Comparison of ENCODE assay signal across 14 mouse cellular contexts in the genomic region with DNA sequence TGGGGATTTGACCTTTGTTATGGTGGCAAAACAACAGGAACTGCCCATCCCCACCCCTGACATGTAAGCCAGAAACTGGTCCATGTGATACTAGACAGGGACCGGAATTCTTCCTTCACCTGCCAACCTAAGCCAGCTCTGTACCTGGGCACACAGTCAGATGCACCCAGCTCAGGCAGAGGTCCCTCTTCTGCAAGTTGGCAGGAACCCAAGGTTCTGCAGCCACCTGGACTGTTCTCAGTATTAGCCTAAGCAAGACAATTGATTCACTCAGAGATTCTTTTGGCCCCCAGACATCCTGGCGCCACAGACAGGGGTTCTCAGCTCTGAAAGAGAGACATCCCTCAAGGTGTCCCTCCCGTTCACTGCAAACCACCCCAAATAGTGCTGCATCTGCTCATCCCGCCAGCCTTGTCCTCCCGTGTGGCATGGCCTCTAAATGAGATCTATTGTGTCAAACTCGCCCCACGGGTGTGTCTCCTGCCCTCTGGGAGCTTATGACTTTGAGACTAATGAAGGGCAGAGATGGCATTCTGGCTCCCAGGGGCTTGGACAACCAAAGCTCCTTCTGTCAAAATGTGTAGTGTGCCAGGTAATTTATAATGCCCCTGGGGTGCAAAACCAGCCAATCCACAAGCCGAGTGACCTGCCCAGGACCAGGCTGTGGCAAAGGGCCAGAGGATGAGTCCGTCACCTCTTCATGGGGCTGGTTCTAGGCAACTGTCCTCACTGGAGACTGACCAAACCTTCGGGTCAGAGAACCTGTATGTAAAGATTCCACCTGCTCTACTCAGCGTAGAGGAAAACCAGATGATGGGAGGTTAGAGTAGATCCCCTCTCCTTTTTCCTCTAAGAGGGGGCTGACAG. TPM values are rescaled to one million over a fixed set of nuclear protein-coding genes. Genes with fewer than 3 reads are reported as not detected.
DNase-seq lines count a peak whose midpoint lies in the region; ATAC-seq lines count a peak whose summit lies in the region.
"Had no signal": no experiment of that assay in that cellular context is flagged by ENCODE, and none has a peak within 500 bp of the region (broad histone marks: within the 10 kb centered on the region; RNA-seq: fewer than 3 reads in every experiment).

No protein-coding gene starts in this region.

- no peak for ATAC-seq in limb, embryonic 13.5 days (ENCODE audit: low FRiP score, low read depth)
- no peak for ATAC-seq in forebrain, embryonic 12.5 days (ENCODE audit: low FRiP score)

- 83% methylated on average over 11 of the region's 11 CpGs for WGBS in limb, embryonic 13.5 days
- 83% methylated on average over 11 of the region's 11 CpGs for WGBS in forebrain, embryonic 12.5 days

- H3K4me2 ChIP-seq in limb, embryonic 13.5 days (replicated peaks): no peak overlapping the region; the same call in 1 of the 2 replicates
- H3K4me2 ChIP-seq in forebrain, embryonic 12.5 days: no peak overlapping the region
- H3K4me2 ChIP-seq: embryonic facial prominence, embryonic 15.5 days; lung, embryonic 15.5 days had no signal

- no peaks in the 10 kb centered on the region for H3K27me3 ChIP-seq in limb, embryonic 13.5 days
- H3K27me3 ChIP-seq in forebrain, embryonic 12.5 days: peaks cover 5% of the 10 kb centered on the region
- H3K27me3 ChIP-seq: embryonic facial prominence, embryonic 15.5 days; lung, embryonic 15.5 days had no signal

- intact Hi-C loops in heart, postnatal 36 days (cut with DNase I): loop anchor here (1.0 kb wide), 2 partner anchors 15 to 31 kb away; no protein-coding TSS in a partner anchor

- H3K36me3 ChIP-seq in limb, embryonic 13.5 days: 0 out of 2 replicates have a peak, but pooled peaks cover 6% of the 10 kb centered on the region
- no peaks in the 10 kb centered on the region for H3K36me3 ChIP-seq in forebrain, embryonic 12.5 days (replicated peaks)

- peaks cover 52% of the 10 kb centered on the region for H3K4me1 ChIP-seq in limb, embryonic 13.5 days
- peaks cover 38% of the 10 kb centered on the region for H3K4me1 ChIP-seq in forebrain, embryonic 12.5 days

- peak; percentile 92 for DNase-seq in heart, adult 11 months
- no peak for DNase-seq in heart, postnatal 36 days
- peak; percentile 39 to 61 for DNase-seq in kidney, postnatal 36 days
- no peak for DNase-seq in kidney, adult 11 months
- peak; percentile 93 for DNase-seq in cerebellum, adult 11-12 months
- DNase-seq in MN1 (ENCODE audit: low spot score): no peak

- no peak overlapping the region for H3K4me3 ChIP-seq in limb, embryonic 13.5 days
- no peak overlapping the region for H3K4me3 ChIP-seq in forebrain, embryonic 12.5 days (replicated peaks)
- H3K4me3 ChIP-seq: embryonic facial prominence, embryonic 15.5 days; lung, embryonic 15.5 days had no signal

- H3K27ac ChIP-seq in limb, embryonic 13.5 days: no peak overlapping the region
- no peak overlapping the region for H3K27ac ChIP-seq in forebrain, embryonic 12.5 days
- H3K27ac ChIP-seq: embryonic facial prominence, embryonic 15.5 days; lung, embryonic 15.5 days had no signal

- no peaks in the 10 kb centered on the region for H3K9me3 ChIP-seq in limb, embryonic 13.5 days
- no peaks in the 10 kb centered on the region for H3K9me3 ChIP-seq in forebrain, embryonic 12.5 days
- H3K9me3 ChIP-seq: embryonic facial prominence, embryonic 15.5 days; lung, embryonic 15.5 days had no signal

- H3K9ac ChIP-seq in limb, embryonic 13.5 days: peak overlapping the region; percentile 35
- no peak overlapping the region for H3K9ac ChIP-seq in forebrain, embryonic 12.5 days
- H3K9ac ChIP-seq: embryonic facial prominence, embryonic 15.5 days; lung, embryonic 15.5 days had no signal

RNA-seq across cellular contexts. Expression of gene Gm9821, which starts 14.3 kb away (rescaled TPM):
- total RNA-seq in heart, postnatal 36 days (2021): not detected
- polyA plus RNA-seq in limb, embryonic 13.5 days (2015; fragmentation: Nextera tagmentation; extraction: Ambion mirVana): 0.27 and 0.61 TPM in 2 replicates
- 0.46 and 0.52 TPM in 2 replicates for polyA plus RNA-seq in forebrain, embryonic 12.5 days (2016; fragmentation: Nextera tagmentation; extraction: Ambion mirVana)
- total RNA-seq: adrenal gland, postnatal 4 days; gastrocnemius, adult 18-20 months; layer of hippocampus, adult 18-20 months had no signal

RNA-seq across cellular contexts. Expression of gene Dgkz, which starts 15.9 kb away (rescaled TPM):
- total RNA-seq in heart, postnatal 36 days (2021): 10 to 100 TPM; 48.4 to 51.2 TPM
- 33.0 and 34.0 TPM in 2 replicates for polyA plus RNA-seq in limb, embryonic 13.5 days (2015; fragmentation: Nextera tagmentation; extraction: Ambion mirVana)
- polyA plus RNA-seq in forebrain, embryonic 12.5 days (2016; fragmentation: Nextera tagmentation; extraction: Ambion mirVana): 24.4 and 28.5 TPM in 2 replicates

RNA-seq across cellular contexts. Expression of gene Mdk, which starts 27.7 kb away (rescaled TPM):
- 1 to 10 TPM; 2.4 to 3.9 TPM for total RNA-seq in heart, postnatal 36 days (2021)
- polyA plus RNA-seq in limb, embryonic 13.5 days (2015; fragmentation: Nextera tagmentation; extraction: Ambion mirVana): 1,939 and 1,982 TPM in 2 replicates
- 834 and 889 TPM in 2 replicates for polyA plus RNA-seq in forebrain, embryonic 12.5 days (2016; fragmentation: Nextera tagmentation; extraction: Ambion mirVana)
- total RNA-seq: monocyte, adult 5-6 weeks had no signal

RNA-seq across cellular contexts. Expression of gene Chrm4, which starts 32.7 kb away (rescaled TPM):
- not detected for total RNA-seq in heart, postnatal 36 days (2021)
- 0.38 and 0.78 TPM in 2 replicates for polyA plus RNA-seq in limb, embryonic 13.5 days (2015; fragmentation: Nextera tagmentation; extraction: Ambion mirVana)
- 0.31 and 0.72 TPM in 2 replicates for polyA plus RNA-seq in forebrain, embryonic 12.5 days (2016; fragmentation: Nextera tagmentation; extraction: Ambion mirVana)
- total RNA-seq: gastrocnemius, adult 18-20 months; monocyte, adult 5-6 weeks had no signal
- polyA plus RNA-seq: lung, embryonic 15.5 days had no signal

Comparison
In these comparisons a context has a peak if more than half of its experiments do, and no peak if none do; other contexts are left out.
1. DNase-seq: peak in heart, adult 11 months (single experiment), kidney, postnatal 36 days (2 of 2) and cerebellum, adult 11-12 months (single experiment); none in heart, postnatal 36 days (0 of 2), kidney, adult 11 months (single experiment) and MN1 (single experiment).